Mouse (Mus musculus) limb, embryonic 15.5 days (tissue): ENCODE measurements around the gene Hid1. TPM values are rescaled to one million over a fixed set of nuclear protein-coding genes. Genes with fewer than 3 reads are reported as not detected.

Source experiments
- ATAC-seq: fragments of 200-750 bp; cut with Nextera tagmentation; 2 replicates; pipeline ENCODE4 v1.8.0; 2017; ENCODE audit warnings: low read depth, moderate TSS enrichment; ENCODE audit not compliant: insufficient number of reproducible peaks, low FRiP score, low TSS enrichment
- H3K27ac ChIP-seq: fragments of 300-500 bp; sonication (generic); 2 replicates; pipeline ENCODE4 v1.5.1; 2015; ENCODE audit warnings: moderate library complexity, mild to moderate bottlenecking, inconsistent platforms
- H3K27me3 ChIP-seq: fragments of 300-500 bp; sonication (generic); 2 replicates; pipeline ENCODE4 v1.6.1; 2015; ENCODE audit warnings: inconsistent platforms
- H3K36me3 ChIP-seq: fragments of 300-500 bp; sonication (generic); 2 replicates; pipeline ENCODE4 v1.6.1; 2015; ENCODE audit warnings: inconsistent platforms
- H3K4me1 ChIP-seq: fragments of 300-500 bp; sonication (generic); 2 replicates; pipeline ENCODE4 v1.6.1; 2015; ENCODE audit warnings: inconsistent platforms
- H3K4me2 ChIP-seq: fragments of 300-500 bp; sonication (generic); 2 replicates; pipeline ENCODE4 v1.6.1; 2015; ENCODE audit warnings: mild to moderate bottlenecking, inconsistent platforms
- H3K4me3 ChIP-seq: fragments of 300-500 bp; sonication (generic); 2 replicates; pipeline ENCODE4 v1.5.1; 2015; ENCODE audit warnings: mild to moderate bottlenecking, inconsistent platforms
- H3K9ac ChIP-seq: fragments of 300-500 bp; sonication (generic); 2 replicates; pipeline ENCODE4 v1.6.1; 2015; ENCODE audit warnings: inconsistent platforms
- H3K9me3 ChIP-seq: fragments of 300-500 bp; sonication (generic); 2 replicates; pipeline ENCODE4 v1.6.1; 2016; ENCODE audit warnings: inconsistent platforms
- WGBS: fragments of 180-500 bp; shearing (Covaris S2); methylation state at CpG from one replicate; pipeline ENCODE4 v1.1.7; 2015; 5-methylcytosine and 5-hydroxymethylcytosine counted together
- polyA plus RNA-seq: library from polyadenylated mRNA; unstranded; fragments of >200 nt; fragmentation: Nextera tagmentation; extraction: Ambion mirVana; gene quantifications from 2 replicates; pipeline ENCODE4 v1.2.1, GENCODE M21; 2015

Gene Hid1
- polyA plus RNA-seq, 1 experiment from 2014 or later: 3.9 TPM

DNA sequence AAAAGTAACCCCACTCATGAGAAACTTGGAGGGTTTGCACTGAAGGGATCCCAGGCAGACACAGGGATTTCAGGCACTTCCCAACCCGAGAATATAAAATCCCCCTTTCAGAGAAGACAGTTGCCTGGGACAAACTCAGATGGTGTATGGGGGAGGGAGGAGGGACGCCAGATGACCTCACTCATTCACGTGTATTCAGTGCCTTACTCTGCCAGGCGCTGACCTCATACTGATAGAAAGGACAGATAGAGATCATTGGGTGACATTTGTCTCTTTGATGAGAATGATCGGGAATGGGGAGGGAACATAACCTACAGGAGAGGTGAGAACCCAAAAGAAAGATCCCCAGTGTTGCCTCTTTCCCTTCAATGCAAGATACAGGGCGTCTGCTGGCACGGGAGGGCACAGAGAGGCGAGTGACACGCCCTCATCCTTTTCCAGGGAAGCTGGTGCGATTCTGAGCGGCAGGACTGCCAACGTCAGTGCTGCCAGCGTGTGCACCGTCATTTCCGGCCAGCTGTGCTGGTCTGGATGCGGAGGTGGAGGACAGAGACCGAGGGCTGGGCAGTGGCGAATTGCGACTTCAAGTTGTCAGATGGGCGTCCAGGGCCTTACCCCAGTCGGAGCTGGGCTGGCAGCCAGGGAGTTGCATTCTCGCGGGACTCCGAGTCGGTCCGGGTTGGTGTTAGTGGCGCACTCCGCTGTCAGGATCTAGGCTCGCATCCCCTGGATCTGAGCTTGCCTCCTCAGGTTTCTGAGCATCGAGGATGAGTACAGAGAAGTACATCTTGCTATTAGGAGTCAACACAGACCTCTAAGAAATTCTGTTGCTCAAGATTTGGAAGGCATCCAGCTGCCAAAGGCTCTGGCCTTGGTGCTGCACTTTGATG, 6.5 kb upstream of the Hid1 start:
- Histone ChIP-seq H3K9me3 (no peaks in the 10 kb centered on the region), H3K4me3 (peak overlapping the region; percentile 35), H3K27ac (no peak overlapping the region), H3K4me1 (peaks cover 9% of the 10 kb centered on the region), H3K4me2 (peak overlapping the region; percentile 63), H3K27me3 (peaks cover 69% of the 10 kb centered on the region), H3K9ac (peak overlapping the region; percentile 8; the same call in 1 of the 2 replicates), H3K36me3 (no peaks in the 10 kb centered on the region)
- WGBS: 1% methylated on average over 30 of the region's 30 CpGs
- ATAC-seq: no peak

DNA sequence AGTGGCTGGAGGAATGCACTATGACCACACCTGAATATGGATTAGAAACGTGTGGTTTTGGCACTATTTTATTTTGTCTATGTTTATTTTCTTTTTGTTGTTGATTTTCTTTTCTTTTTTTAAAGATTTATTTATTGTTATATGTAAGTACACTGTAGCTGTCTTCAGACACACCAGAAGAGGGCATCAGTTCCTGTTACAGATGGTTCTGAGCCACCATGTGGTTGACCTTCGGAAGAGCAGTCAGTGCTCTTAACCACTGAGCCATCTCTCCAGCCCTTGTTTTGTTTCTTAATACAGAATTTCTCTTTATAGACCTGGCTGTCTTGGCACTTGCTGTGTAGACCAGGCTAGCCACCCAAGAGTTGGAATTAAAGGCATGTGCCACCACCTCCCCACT, 5.2 kb upstream of the Hid1 start:
- Histone ChIP-seq H3K27ac (no peak overlapping the region), H3K9ac (no peak overlapping the region), H3K27me3 (peaks cover 79% of the 10 kb centered on the region), H3K4me3 (no peak overlapping the region), H3K9me3 (no peaks in the 10 kb centered on the region), H3K4me1 (peaks cover 9% of the 10 kb centered on the region), H3K36me3 (no peaks in the 10 kb centered on the region), H3K4me2 (no peak overlapping the region)
- no peak for ATAC-seq
- 42% methylated on average over 2 of the region's 2 CpGs for WGBS

- 58% methylated on average over 1 of the region's 1 CpGs for WGBS
- Histone ChIP-seq H3K27me3 (peaks cover 86% of the 10 kb centered on the region), H3K9ac (no peak overlapping the region), H3K4me3 (no peak overlapping the region), H3K4me1 (peaks cover 17% of the 10 kb centered on the region), H3K4me2 (no peak overlapping the region), H3K36me3 (no peaks in the 10 kb centered on the region), H3K9me3 (no peaks in the 10 kb centered on the region), H3K27ac (no peak overlapping the region)
- no peak for ATAC-seq
Observed at GRCm38 (mm10) chr11:115372015-115372414, 4.5 kb upstream of the Hid1 start.

GRCm38 (mm10) chr11:115371354-115371753, 3.8 kb upstream of the Hid1 start:
- no peak overlapping the region for H3K9ac ChIP-seq
- H3K27me3 ChIP-seq: peaks cover 93% of the 10 kb centered on the region
- no peaks in the 10 kb centered on the region for H3K9me3 ChIP-seq
- no peak for ATAC-seq
- H3K4me2 ChIP-seq: no peak overlapping the region
- no peaks in the 10 kb centered on the region for H3K36me3 ChIP-seq
- peaks cover 22% of the 10 kb centered on the region for H3K4me1 ChIP-seq
- H3K4me3 ChIP-seq: no peak overlapping the region
- no peak overlapping the region for H3K27ac ChIP-seq
- 57% methylated on average over 8 of the region's 8 CpGs for WGBS

GRCm38 (mm10) chr11:115370368-115370767, 2.8 kb upstream of the Hid1 start:
- WGBS: 50% methylated on average over 7 of the region's 7 CpGs
- Histone ChIP-seq H3K4me3 (no peak overlapping the region), H3K4me1 (peaks cover 22% of the 10 kb centered on the region), H3K4me2 (no peak overlapping the region), H3K27me3 (peaks cover 94% of the 10 kb centered on the region), H3K9ac (no peak overlapping the region), H3K27ac (no peak overlapping the region), H3K36me3 (no peaks in the 10 kb centered on the region), H3K9me3 (no peaks in the 10 kb centered on the region)
- ATAC-seq: no peak

GRCm38 (mm10) chr11:115366706-115367394, 706 bp downstream of the Hid1 start:
- H3K4me1 ChIP-seq: peaks cover 14% of the 10 kb centered on the region
- H3K36me3 ChIP-seq: no peaks in the 10 kb centered on the region
- 3% methylated on average over 27 of the region's 28 CpGs for WGBS
- H3K27ac ChIP-seq: no peak overlapping the region
- H3K9me3 ChIP-seq: no peaks in the 10 kb centered on the region
- ATAC-seq: no peak
- peaks cover 75% of the 10 kb centered on the region for H3K27me3 ChIP-seq
- peak overlapping the region; percentile 83 for H3K4me2 ChIP-seq
- no peak overlapping the region for H3K9ac ChIP-seq
- H3K4me3 ChIP-seq: peak overlapping the region; percentile 40

GRCm38 (mm10) chr11:115366039-115366705, 1.4 kb downstream of the Hid1 start:
- no peak overlapping the region for H3K9ac ChIP-seq
- H3K4me3 ChIP-seq: peak overlapping the region; percentile 40; the same call in 1 of the 2 replicates
- WGBS: 30% methylated on average over 7 of the region's 7 CpGs
- ATAC-seq: 0 out of 2 replicates have a peak, but pooled peaks have one; percentile 12
- H3K4me2 ChIP-seq: no peak overlapping the region
- H3K36me3 ChIP-seq: no peaks in the 10 kb centered on the region
- no peaks in the 10 kb centered on the region for H3K9me3 ChIP-seq
- no peak overlapping the region for H3K27ac ChIP-seq
- peaks cover 68% of the 10 kb centered on the region for H3K27me3 ChIP-seq
- H3K4me1 ChIP-seq: peaks cover 14% of the 10 kb centered on the region

- 86% methylated on average over 3 of the region's 3 CpGs for WGBS
- no peaks in the 10 kb centered on the region for H3K36me3 ChIP-seq
- no peak overlapping the region for H3K27ac ChIP-seq
- peaks cover 17% of the 10 kb centered on the region for H3K4me1 ChIP-seq
- H3K4me2 ChIP-seq: no peak overlapping the region
- ATAC-seq: no peak
- H3K9ac ChIP-seq: no peak overlapping the region
- peaks cover 48% of the 10 kb centered on the region for H3K27me3 ChIP-seq
- H3K9me3 ChIP-seq: no peaks in the 10 kb centered on the region
- no peak overlapping the region for H3K4me3 ChIP-seq
Observed at GRCm38 (mm10) chr11:115364136-115364535, 3.4 kb downstream of the Hid1 start.

DNA sequence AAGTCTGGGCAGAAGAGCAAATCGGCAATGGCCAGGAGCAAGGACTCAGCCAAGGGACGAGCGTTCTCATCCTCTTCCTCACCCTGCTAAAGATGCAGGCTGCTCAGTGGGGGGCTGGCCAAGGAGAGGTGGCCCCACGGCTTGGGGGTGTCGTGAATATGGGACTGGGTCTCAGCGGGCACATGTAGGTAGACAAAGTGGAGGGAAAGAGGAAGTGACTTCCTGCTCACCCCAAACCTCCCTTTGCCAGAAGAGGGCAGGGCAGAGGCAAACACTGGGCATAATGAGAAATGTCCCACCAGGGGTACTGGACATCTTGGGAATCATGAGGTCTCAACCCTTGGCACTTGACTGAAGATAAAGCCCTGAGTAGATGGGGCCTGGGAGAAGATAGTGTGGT, 7.8 kb downstream of the Hid1 start:
- H3K9me3 ChIP-seq: no peaks in the 10 kb centered on the region
- H3K36me3 ChIP-seq: no peaks in the 10 kb centered on the region
- peaks cover 11% of the 10 kb centered on the region for H3K4me1 ChIP-seq
- no peak overlapping the region for H3K27ac ChIP-seq
- ATAC-seq: no peak
- H3K4me3 ChIP-seq: no peak overlapping the region
- H3K9ac ChIP-seq: no peak overlapping the region
- 74% methylated on average over 6 of the region's 6 CpGs for WGBS
- peaks cover 37% of the 10 kb centered on the region for H3K27me3 ChIP-seq
- no peak overlapping the region for H3K4me2 ChIP-seq

DNA sequence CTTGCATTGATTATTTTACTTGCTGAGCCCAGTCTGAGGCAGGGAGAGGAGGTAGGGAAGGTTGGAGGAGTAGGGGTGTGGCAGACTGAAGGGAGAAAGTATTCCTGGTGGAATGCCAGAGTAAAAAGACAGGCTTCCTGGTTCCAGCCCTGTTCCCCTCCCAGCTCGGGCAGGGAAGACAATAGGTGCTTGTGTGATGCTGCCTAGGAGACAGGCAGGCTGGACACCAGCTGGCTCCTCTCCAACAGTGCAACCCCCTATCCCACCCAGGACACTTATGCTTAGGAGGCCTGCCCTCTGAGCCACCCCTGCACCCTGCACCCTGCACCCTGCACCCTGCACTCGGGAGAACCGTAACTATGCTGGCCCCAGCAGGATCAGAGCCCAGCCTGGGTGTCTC, 8.3 kb downstream of the Hid1 start:
- H3K9ac ChIP-seq: no peak overlapping the region
- ATAC-seq: no peak
- no peaks in the 10 kb centered on the region for H3K9me3 ChIP-seq
- no peaks in the 10 kb centered on the region for H3K36me3 ChIP-seq
- 45% methylated on average over 3 of the region's 3 CpGs for WGBS
- H3K4me2 ChIP-seq: no peak overlapping the region
- no peak overlapping the region for H3K4me3 ChIP-seq
- H3K27ac ChIP-seq: no peak overlapping the region
- peaks cover 11% of the 10 kb centered on the region for H3K4me1 ChIP-seq
- peaks cover 34% of the 10 kb centered on the region for H3K27me3 ChIP-seq

DNA sequence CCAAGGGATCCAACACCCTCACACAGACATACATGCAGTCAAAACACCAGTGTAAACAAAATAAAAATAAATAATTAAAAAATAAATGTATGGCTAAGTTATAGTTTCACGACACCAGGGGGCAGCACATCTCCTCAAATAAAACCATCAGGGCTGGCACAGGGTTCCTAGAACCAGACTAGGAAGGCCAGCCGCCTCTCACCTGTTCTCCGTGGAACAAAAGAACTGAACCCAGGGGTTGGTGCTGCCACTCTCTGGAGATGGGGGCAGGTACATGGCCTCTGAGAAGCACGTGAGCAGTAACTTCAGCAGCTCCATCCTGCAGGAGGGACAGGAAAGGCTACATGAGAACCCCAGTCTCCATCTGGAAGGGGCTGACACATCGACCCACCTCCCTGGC, 9.1 kb downstream of the Hid1 start:
- peaks cover 11% of the 10 kb centered on the region for H3K4me1 ChIP-seq
- H3K9me3 ChIP-seq: no peaks in the 10 kb centered on the region
- H3K27ac ChIP-seq: no peak overlapping the region
- no peak for ATAC-seq
- peaks cover 30% of the 10 kb centered on the region for H3K27me3 ChIP-seq
- no peak overlapping the region for H3K4me3 ChIP-seq
- 15% methylated on average over 5 of the region's 5 CpGs for WGBS
- H3K36me3 ChIP-seq: no peaks in the 10 kb centered on the region
- no peak overlapping the region for H3K9ac ChIP-seq
- H3K4me2 ChIP-seq: no peak overlapping the region

GRCm38 (mm10) chr11:115354183-115354582, 13.4 kb downstream of the Hid1 start:
- Histone ChIP-seq H3K4me2 (no peak overlapping the region), H3K9me3 (no peaks in the 10 kb centered on the region), H3K4me1 (peaks cover 8% of the 10 kb centered on the region), H3K4me3 (no peak overlapping the region), H3K27ac (no peak overlapping the region), H3K9ac (no peak overlapping the region), H3K36me3 (no peaks in the 10 kb centered on the region), H3K27me3 (peaks cover 33% of the 10 kb centered on the region)
- WGBS: 9% methylated on average over 8 of the region's 8 CpGs
- no peak for ATAC-seq
